Mouse (Mus musculus) bone marrow macrophage, adult 2 months (primary cell): ENCODE measurements around the gene Epha4.

Source experiments
- CTCF ChIP-seq: IDR thresholded peaks from 2 replicates; pipeline ENCODE4 v1.5.1; 2012; ENCODE audit warnings: low read depth, mild to moderate bottlenecking, low read length, moderate library complexity
- POLR2A ChIP-seq: IDR thresholded peaks from 2 replicates; pipeline ENCODE4 v1.6.1; 2012; ENCODE audit warnings: mild to moderate bottlenecking, low read depth, low read length, borderline replicate concordance

DNA sequence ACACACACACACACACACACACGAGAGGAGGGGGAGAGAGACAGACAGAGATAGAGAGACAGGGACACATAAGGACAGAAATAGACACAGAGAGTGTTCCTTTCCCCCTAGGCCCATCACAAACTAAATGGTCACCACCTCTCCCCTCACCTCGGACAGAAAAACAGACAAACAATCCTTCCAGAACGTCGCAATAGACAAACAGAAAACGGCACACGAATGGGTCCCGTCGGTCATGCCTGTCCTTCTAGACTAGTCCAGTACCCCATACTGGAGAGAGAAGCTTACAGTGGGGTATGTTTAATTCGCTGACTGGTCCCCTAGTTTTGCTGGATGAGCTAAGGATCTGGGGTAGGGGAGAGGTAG lies 946 bp downstream of the Epha4 start:
- no peak for TF ChIP-seq CTCF
- TF ChIP-seq POLR2A, result no peak
